Mouse (Mus musculus) ovary, adult 18-20 months (tissue): Measurements from ENCODE around the gene Ska2.

Experiments used
- DNase-seq: peaks from one replicate; pipeline ENCODE4 v3.0.0; 2022; ENCODE audit warnings: low spot score, mixed read lengths

Ska2 gene

GRCm38 (mm10) chr11:87173625-87174024 is 64.6 kb downstream of the Ska2 start:
- DNase-seq = no peak
